Mouse (Mus musculus) lung, adult 2 months (tissue): ENCODE data around the gene Gm20738. TPM values are rescaled to one million over a fixed set of nuclear protein-coding genes. Genes with fewer than 3 reads are reported as not detected.
"Not testable (repeated sequence)": the region's sequence is repeated elsewhere in the genome, so short reads cannot be mapped to it uniquely, and the experiment has no call there.

Experiments used
- DNase-seq: peaks from one replicate; pipeline ENCODE4 v3.0.0; 2022
- H3K4me1 ChIP-seq: fragments of 200-500 bp; 2 replicates; pipeline ENCODE4 v1.6.1; 2011; ENCODE audit warnings: low read length; ENCODE audit not compliant: control insufficient read depth, insufficient read depth
- H3K4me3 ChIP-seq: fragments of 200-500 bp; replicated peaks from 2 replicates; pipeline ENCODE3; 2011; ENCODE audit warnings: low read depth, mild to moderate bottlenecking, control low read depth, low read length; ENCODE audit errors: extremely low read depth
- WGBS: fragments of 180-500 bp; shearing (Covaris S2); methylation state at CpG from one replicate; pipeline ENCODE4 v1.1.7; 2018; 5-methylcytosine and 5-hydroxymethylcytosine counted together
- polyA plus RNA-seq: library from polyadenylated mRNA; depleted of rRNA; stranded (reverse); fragments of >200 nt; gene quantifications from 2 replicates; pipeline ENCODE4 v1.2.3, GENCODE M21; 2012; rRNA removed

The Gm20738 gene
- polyA plus RNA-seq = not detected in 2 replicates

DNA sequence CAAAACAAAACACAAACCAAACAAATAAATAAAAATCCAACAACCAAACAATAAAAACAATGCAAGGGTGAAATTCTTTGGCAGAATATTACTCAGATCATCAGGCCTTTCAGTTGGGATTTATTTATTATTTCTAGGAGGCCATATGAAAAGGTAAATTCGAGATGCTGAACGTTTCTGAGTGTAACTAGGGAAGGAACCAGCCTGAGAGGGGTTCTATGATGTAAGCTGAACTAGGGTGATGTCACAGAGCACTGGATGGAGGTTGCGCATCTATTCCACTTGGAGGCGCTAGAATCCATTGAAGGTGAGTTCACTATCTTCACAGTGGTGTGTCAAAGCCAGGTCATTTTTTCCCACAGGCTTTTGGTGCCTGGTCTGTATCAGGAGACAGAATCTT is at the start of gene Gm20738:
Gm20738 (plus strand) TSS at position 301 of the 400 bp plus-strand sequence.
- not testable (repeated sequence) for H3K4me1 ChIP-seq, H3K4me3 ChIP-seq, DNase-seq
- no CpG with 5 or more reads among the region's 4 CpGs for WGBS
